In genomic region chr2:93085291-93086027, GRCm38 (mm10) we compare ENCODE assay signal across 9 mouse cellular contexts. TPM values are rescaled to one million over a fixed set of nuclear protein-coding genes. Genes with fewer than 3 reads are reported as not detected.
A peak's percentile ranks its signal among the peaks of the same experiment; 100 is the strongest.
DNase-seq lines count a peak whose midpoint lies in the region.
"Had no signal": no experiment of that assay in that cellular context is flagged by ENCODE, and none has a peak within 500 bp of the region (broad histone marks: within the 10 kb centered on the region; RNA-seq: fewer than 3 reads in every experiment).

No protein-coding gene starts in this region.

- intact Hi-C loops in left cerebral cortex, postnatal 4 days (cut with DNase I), result no loop called here

- peak; percentile 51 for DNase-seq in thymus, postnatal 14 days
- DNase-seq in thymus, postnatal 25 days, result no peak
- DNase-seq in layer of hippocampus, adult 9-10 months (ENCODE audit: low spot score), result peak; percentile 42
- peak; percentile 72 for DNase-seq in left cerebral cortex, postnatal 4 days
- no peak for DNase-seq in kidney, postnatal 36 days
- no peak for DNase-seq in adrenal gland, postnatal 25 days
- no peak for DNase-seq in gastrocnemius, postnatal 25 days
- DNase-seq: gastrocnemius, postnatal 14 days; retina, postnatal 1 day had no signal

RNA-seq across cellular contexts. Expression of gene Prdm11, which starts 39.5 kb away (rescaled TPM):
- 10 to 100 TPM; 29.2 to 30.8 TPM for total RNA-seq in left cerebral cortex, postnatal 4 days (2021)
- 63.1 and 63.6 TPM in 2 replicates for total RNA-seq in adrenal gland, postnatal 25 days (2021)
- total RNA-seq in gastrocnemius, postnatal 25 days (2021), result 1 to 10 TPM; 1.2 to 1.3 TPM

Comparison
In these comparisons a context has a peak if more than half of its experiments do, and no peak if none do; other contexts are left out.
1. DNase-seq: peak in thymus, postnatal 14 days (single experiment), layer of hippocampus, adult 9-10 months (single experiment) and left cerebral cortex, postnatal 4 days (single experiment); none in thymus, postnatal 25 days (single experiment), kidney, postnatal 36 days (0 of 2), adrenal gland, postnatal 25 days (single experiment) and gastrocnemius, postnatal 25 days (single experiment).
2. RNA of gene Prdm11, which starts 39.5 kb away (total RNA-seq): 63.1 to 63.6 TPM in adrenal gland, postnatal 25 days and 29.2 to 30.8 TPM in left cerebral cortex, postnatal 4 days; 1.2 to 1.3 TPM in gastrocnemius, postnatal 25 days; every median in the first group is over 10 times any median in the second.